Mouse (Mus musculus) erythroblast, embryonic 14.5 days (primary cell): ENCODE results near the gene Ube2z.

Source experiments
- GATA1 ChIP-seq: IDR thresholded peaks from 2 replicates; pipeline ENCODE4 v1.6.1; 2012; ENCODE audit warnings: low read length, inconsistent platforms, mixed read lengths
- TAL1 ChIP-seq: IDR thresholded peaks from 3 replicates; pipeline ENCODE4 v1.6.1; 2012; ENCODE audit warnings: low read length, inconsistent platforms, mixed read lengths

GRCm38 (mm10) chr11:96050854-96051253 lies 14.3 kb downstream of the Ube2z start:
- TF ChIP-seq GATA1 = no peak
- no peak for TF ChIP-seq TAL1
